Mouse (Mus musculus) spleen, adult 2 months (tissue): Measurements from ENCODE around the gene Rnf7. TPM values are rescaled to one million over a fixed set of nuclear protein-coding genes. Genes with fewer than 3 reads are reported as not detected.

Source experiments
- DNase-seq, 2 experiments: peaks; one replicate each; pipeline versions ENCODE4 v3.0.0 to v3.0.0-alpha.2; 2012 to 2021; ENCODE audit warnings: low spot score in 2 of 2, low read depth in 1 of 2
- H3K27ac ChIP-seq: fragments of 200-500 bp; 2 replicates; pipeline ENCODE4 v1.5.1; 2012; ENCODE audit warnings: low read length, inconsistent platforms; ENCODE audit not compliant: insufficient read depth
- H3K27me3 ChIP-seq: fragments of 200-500 bp; 2 replicates; pipeline ENCODE4 v1.6.1; 2012; ENCODE audit warnings: mild to moderate bottlenecking, moderate library complexity, low read length, inconsistent platforms; ENCODE audit not compliant: control insufficient read depth, insufficient read depth
- H3K36me3 ChIP-seq: fragments of 200-500 bp; 2 replicates; pipeline ENCODE4 v1.6.1; 2012; ENCODE audit warnings: mild to moderate bottlenecking, low read length, inconsistent platforms; ENCODE audit not compliant: control insufficient read depth, insufficient read depth
- H3K4me1 ChIP-seq: fragments of 200-500 bp; 2 replicates; pipeline ENCODE4 v1.6.1; 2011; ENCODE audit warnings: inconsistent platforms; ENCODE audit not compliant: control insufficient read depth, insufficient read depth, insufficient read length
- H3K4me3 ChIP-seq: fragments of 200-500 bp; 2 replicates; pipeline ENCODE4 v1.5.1; 2011; ENCODE audit warnings: mild to moderate bottlenecking, inconsistent platforms; ENCODE audit not compliant: insufficient read depth, insufficient read length; ENCODE audit errors: extremely low read depth
- CTCF ChIP-seq: fragments of 200-500 bp; IDR thresholded peaks from 2 replicates; pipeline ENCODE4 v1.5.1; 2011; ENCODE audit warnings: mild to moderate bottlenecking, inconsistent platforms; ENCODE audit not compliant: insufficient read depth, insufficient read length, insufficient replicate concordance; ENCODE audit errors: extremely low read depth
- POLR2A ChIP-seq: fragments of 200-500 bp; IDR thresholded peaks from 2 replicates; pipeline ENCODE4 v1.6.1; 2011; ENCODE audit warnings: low read depth, low read length, inconsistent platforms
- WGBS: fragments of 180-500 bp; shearing (Covaris S2); methylation state at CpG from one replicate; pipeline ENCODE4 v1.1.7; 2018; 5-methylcytosine and 5-hydroxymethylcytosine counted together
- polyA plus RNA-seq: library from polyadenylated mRNA; depleted of rRNA; stranded (reverse); fragments of >200 nt; gene quantifications from 2 replicates; pipeline ENCODE4 v1.2.3, GENCODE M21; 2012

The Rnf7 gene
- polyA plus RNA-seq, 1 experiment = 92.5 TPM

- peaks cover 13% of the 10 kb centered on the region for H3K36me3 ChIP-seq
- no peaks in the 10 kb centered on the region for H3K4me1 ChIP-seq
- H3K4me3 ChIP-seq = no peak overlapping the region
- TF ChIP-seq POLR2A = no peak
- TF ChIP-seq CTCF = no peak
- 94% methylated on average over 8 of the region's 8 CpGs for WGBS
- DNase-seq = no peak
- H3K27me3 ChIP-seq = no peaks in the 10 kb centered on the region
- H3K27ac ChIP-seq = no peak overlapping the region
Measured at GRCm38 (mm10) chr9:96470266-96470974, 8.1 kb downstream of the Rnf7 start.

- no peaks in the 10 kb centered on the region for H3K4me1 ChIP-seq
- no peak overlapping the region for H3K4me3 ChIP-seq
- TF ChIP-seq CTCF = no peak
- 90% methylated on average over 8 of the region's 8 CpGs for WGBS
- no peak overlapping the region for H3K27ac ChIP-seq
- peaks cover 13% of the 10 kb centered on the region for H3K36me3 ChIP-seq
- no peaks in the 10 kb centered on the region for H3K27me3 ChIP-seq
- no peak for DNase-seq
Measured at GRCm38 (mm10) chr9:96469556-96470265, 8.8 kb downstream of the Rnf7 start.

GRCm38 (mm10) chr9:96463708-96464107, 14.8 kb downstream of the Rnf7 start:
- no peak overlapping the region for H3K4me3 ChIP-seq
- H3K36me3 ChIP-seq = peaks cover 10% of the 10 kb centered on the region
- H3K27me3 ChIP-seq = no peaks in the 10 kb centered on the region
- 90% methylated on average over 10 of the region's 10 CpGs for WGBS
- TF ChIP-seq POLR2A (no peak), CTCF (no peak)
- H3K27ac ChIP-seq = no peak overlapping the region
- DNase-seq = no peak
- H3K4me1 ChIP-seq = no peaks in the 10 kb centered on the region

- TF ChIP-seq POLR2A = no peak
- TF ChIP-seq CTCF = no peak
- 69% methylated on average over 1 of the region's 1 CpGs for WGBS
Measured at GRCm38 (mm10) chr9:96461607-96462006, 16.9 kb downstream of the Rnf7 start.

GRCm38 (mm10) chr9:96460117-96460865, 18.2 kb downstream of the Rnf7 start:
- H3K4me1 ChIP-seq = no peaks in the 10 kb centered on the region
- DNase-seq = no peak
- H3K4me3 ChIP-seq = no peak overlapping the region
- H3K27me3 ChIP-seq = no peaks in the 10 kb centered on the region
- WGBS = 93% methylated on average over 10 of the region's 10 CpGs
- peaks cover 1% of the 10 kb centered on the region; the same call in 1 of the 2 replicates for H3K36me3 ChIP-seq
- TF ChIP-seq CTCF (no peak), POLR2A (no peak)
- H3K27ac ChIP-seq = no peak overlapping the region

More at GRCm38 (mm10) chr9:96461607-96462006, 16.9 kb downstream of the Rnf7 start:
- Histone ChIP-seq H3K27me3 (no peaks in the 10 kb centered on the region), H3K4me3 (no peak overlapping the region), H3K36me3 (peaks cover 3% of the 10 kb centered on the region; the same call in 1 of the 2 replicates), H3K27ac (no peak overlapping the region), H3K4me1 (no peaks in the 10 kb centered on the region)
- no peak for DNase-seq

- no peak for DNase-seq
- TF ChIP-seq CTCF = no peak
- no peak for TF ChIP-seq POLR2A
- WGBS = 91% methylated on average over 8 of the region's 8 CpGs
- no peaks in the 10 kb centered on the region for H3K36me3 ChIP-seq
- no peaks in the 10 kb centered on the region for H3K4me1 ChIP-seq
- no peak overlapping the region for H3K4me3 ChIP-seq
- H3K27ac ChIP-seq = no peak overlapping the region
- H3K27me3 ChIP-seq = no peaks in the 10 kb centered on the region
Measured at GRCm38 (mm10) chr9:96455618-96456017, 22.9 kb downstream of the Rnf7 start.
